Mouse (Mus musculus) E14TG2a.4 (cell line): ENCODE measurements around the gene Stim2.

ENCODE experiments used
- CTCF ChIP-seq: conservative IDR thresholded peaks from 2 replicates; pipeline ENCODE4 v1.5.1; 2014; ENCODE audit warnings: low read length
- NANOG ChIP-seq: IDR thresholded peaks from 2 replicates; pipeline ENCODE4 v1.6.1; 2014; ENCODE audit warnings: borderline replicate concordance, low read length, mixed read lengths
- POU5F1 ChIP-seq: IDR thresholded peaks from 2 replicates; pipeline ENCODE4 v1.6.1; 2014; ENCODE audit warnings: low read length, borderline replicate concordance

- TF ChIP-seq CTCF = no peak
- TF ChIP-seq POU5F1 = no peak
- TF ChIP-seq NANOG = no peak
Measured at GRCm38 (mm10) chr5:53965656-53966055, 32.6 kb upstream of the Stim2 start.
